Mouse (Mus musculus): ENCODE data around the gene Kif22.

GRCm38 (mm10) chr7:127076188-127076587 lies 33.9 kb upstream of the Kif22 start:
- TF ChIP-seq POLR2A (IDR thresholded peaks at IDR 0.05; ENCODE audit: low read depth, low read length), result no peak
- no peak for TF ChIP-seq CTCF (conservative IDR thresholded peaks at IDR 0.05; ENCODE audit: insufficient read depth, insufficient read length, low read depth, low read length)
